Mouse (Mus musculus) lung, postnatal 0 days (tissue): Measurements from ENCODE around the gene Ttc39d.

ENCODE experiments used
- CTCF ChIP-seq: IDR thresholded peaks from 2 replicates; pipeline ENCODE4 v1.5.1; 2016; ENCODE audit warnings: antibody characterized with exemption, mild to moderate bottlenecking
- EP300 ChIP-seq: IDR thresholded peaks from 2 replicates; pipeline ENCODE4 v1.6.1; 2016; ENCODE audit warnings: antibody characterized with exemption, mild to moderate bottlenecking, control low read depth

DNA sequence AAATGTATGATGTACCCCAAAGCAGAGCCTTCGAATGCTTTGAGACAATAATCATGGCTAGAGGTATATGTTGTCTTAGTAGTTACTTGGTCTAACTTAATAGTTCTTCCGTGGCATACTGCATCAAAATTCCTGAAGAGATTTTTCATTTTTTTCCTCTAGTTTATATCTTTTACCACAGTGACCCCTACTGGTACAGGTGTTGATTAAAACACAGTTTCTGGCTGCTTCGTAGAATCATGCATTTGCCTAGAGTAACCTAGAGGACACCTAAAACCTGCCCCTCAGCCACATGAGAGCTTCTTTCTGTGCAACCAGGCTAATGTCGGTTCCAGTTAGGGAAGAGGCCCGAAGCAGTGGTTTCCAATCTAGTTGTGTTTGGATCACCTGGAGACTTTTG, 14.2 kb upstream of the Ttc39d start:
- TF ChIP-seq CTCF = peak; percentile 57
- no peak for TF ChIP-seq EP300
